Mouse (Mus musculus) hindbrain, embryonic 14.5 days (tissue): ENCODE data around the gene Akap6. TPM values are rescaled to one million over a fixed set of nuclear protein-coding genes. Genes with fewer than 3 reads are reported as not detected.
"Not testable (repeated sequence)": the region's sequence is repeated elsewhere in the genome, so short reads cannot be mapped to it uniquely, and the experiment has no call there.

ENCODE experiments used
- ATAC-seq: fragments of 200-750 bp; cut with Nextera tagmentation; 2 replicates; pipeline ENCODE4 v1.8.0; 2017; ENCODE audit warnings: moderate number of reproducible peaks, mild to moderate bottlenecking, moderate TSS enrichment, moderate library complexity; ENCODE audit not compliant: low FRiP score
- DNase-seq: peaks from one replicate; pipeline ENCODE4 v3.0.0-alpha.2; 2015; ENCODE audit warnings: low spot score
- H3K27ac ChIP-seq: fragments of 300-500 bp; sonication (generic); 2 replicates; pipeline ENCODE4 v1.5.1; 2014; ENCODE audit warnings: mild to moderate bottlenecking, moderate library complexity
- H3K27me3 ChIP-seq: fragments of 300-500 bp; sonication (generic); 2 replicates; pipeline ENCODE4 v1.6.1; 2014; ENCODE audit warnings: mild to moderate bottlenecking, low read length, mixed read lengths; ENCODE audit not compliant: control insufficient read depth, insufficient read depth
- H3K36me3 ChIP-seq: fragments of 300-500 bp; sonication (generic); replicated peaks from 2 replicates; pipeline ENCODE4 v1.6.1; 2014; ENCODE audit not compliant: control insufficient read depth, insufficient read depth
- H3K4me1 ChIP-seq: fragments of 300-500 bp; sonication (generic); replicated peaks from 2 replicates; pipeline ENCODE4 v1.6.1; 2014; ENCODE audit warnings: antibody characterized with exemption, low read length, mixed read lengths; ENCODE audit not compliant: control insufficient read depth, insufficient read depth
- H3K4me2 ChIP-seq: fragments of 300-500 bp; sonication (generic); replicated peaks from 2 replicates; pipeline ENCODE4 v1.6.1; 2014; ENCODE audit warnings: mild to moderate bottlenecking, moderate library complexity
- H3K4me3 ChIP-seq: fragments of 300-500 bp; sonication (generic); replicated peaks from 2 replicates; pipeline ENCODE4 v1.5.1; 2014; ENCODE audit warnings: mild to moderate bottlenecking, low read length
- H3K9ac ChIP-seq: fragments of 300-500 bp; sonication (generic); 2 replicates; pipeline ENCODE4 v1.6.1; 2014
- H3K9me3 ChIP-seq: fragments of 300-500 bp; sonication (generic); 2 replicates; pipeline ENCODE4 v1.6.1; 2016; ENCODE audit warnings: low read length; ENCODE audit not compliant: control insufficient read depth
- WGBS: fragments of 180-500 bp; shearing (Covaris S2); extraction: QIAGEN DNeasy Blood & Tissue Kit; methylation state at CpG from one replicate; pipeline ENCODE4 v1.1.7; 2014; 5-methylcytosine and 5-hydroxymethylcytosine counted together
- polyA plus RNA-seq: library from polyadenylated mRNA; unstranded; fragments of >200 nt; fragmentation: Nextera tagmentation; extraction: Ambion mirVana; gene quantifications from 2 replicates; pipeline ENCODE4 v1.2.1, GENCODE M21; 2014

Gene Akap6
- polyA plus RNA-seq, 1 experiment from 2014 or later = 39.0 TPM

GRCm38 (mm10) chr12:52729396-52729795 is 30.2 kb downstream of the Akap6 start:
- no peaks in the 10 kb centered on the region for H3K27me3 ChIP-seq
- no peak overlapping the region for H3K9ac ChIP-seq
- no peak overlapping the region for H3K4me3 ChIP-seq
- ATAC-seq = no peak
- no peak overlapping the region for H3K27ac ChIP-seq
- peaks cover 9% of the 10 kb centered on the region for H3K4me1 ChIP-seq
- H3K9me3 ChIP-seq = no peaks in the 10 kb centered on the region
- 89% methylated on average over 6 of the region's 6 CpGs for WGBS
- no peak overlapping the region for H3K4me2 ChIP-seq
- H3K36me3 ChIP-seq = 0 out of 2 replicates have a peak, but pooled peaks cover 9% of the 10 kb centered on the region
- no peak for DNase-seq

- not testable (repeated sequence) for H3K36me3 ChIP-seq, DNase-seq
- 95% methylated on average over 6 of the region's 11 CpGs for WGBS
These were observed 36.0 kb downstream of the Akap6 start for GRCm38 (mm10) chr12:52735161-52735560.

GRCm38 (mm10) chr12:52737151-52737550 is 38.0 kb downstream of the Akap6 start:
- Histone ChIP-seq H3K9me3 (0 out of 2 replicates have a peak, but pooled peaks cover 4% of the 10 kb centered on the region), H3K4me2 (no peak overlapping the region), H3K9ac (no peak overlapping the region), H3K4me3 (no peak overlapping the region), H3K27me3 (no peaks in the 10 kb centered on the region), H3K27ac (no peak overlapping the region), H3K36me3 (peaks cover 9% of the 10 kb centered on the region), H3K4me1 (no peaks in the 10 kb centered on the region)
- ATAC-seq (no peak), DNase-seq (no peak)
- WGBS = 94% methylated on average over 1 of the region's 1 CpGs

More at GRCm38 (mm10) chr12:52735161-52735560, 36.0 kb downstream of the Akap6 start:
- H3K9ac ChIP-seq, H3K4me3 ChIP-seq, H3K4me2 ChIP-seq, H3K9me3 ChIP-seq, H3K4me1 ChIP-seq, ATAC-seq, H3K27ac ChIP-seq, H3K27me3 ChIP-seq: not testable (repeated sequence)

GRCm38 (mm10) chr12:52739326-52739725 is 40.1 kb downstream of the Akap6 start:
- Histone ChIP-seq H3K4me3 (no peak overlapping the region), H3K9me3 (0 out of 2 replicates have a peak, but pooled peaks cover 4% of the 10 kb centered on the region), H3K4me2 (no peak overlapping the region), H3K36me3 (peaks cover 15% of the 10 kb centered on the region), H3K4me1 (no peaks in the 10 kb centered on the region), H3K9ac (no peak overlapping the region), H3K27ac (no peak overlapping the region), H3K27me3 (no peaks in the 10 kb centered on the region)
- WGBS = 90% methylated on average over 3 of the region's 3 CpGs
- DNase-seq (no peak), ATAC-seq (no peak)

GRCm38 (mm10) chr12:52741801-52742200 is 42.6 kb downstream of the Akap6 start:
- no peak overlapping the region for H3K9ac ChIP-seq
- H3K4me3 ChIP-seq = no peak overlapping the region
- 0 out of 2 replicates have a peak, but pooled peaks cover 5% of the 10 kb centered on the region for H3K36me3 ChIP-seq
- no peaks in the 10 kb centered on the region for H3K27me3 ChIP-seq
- no peak overlapping the region for H3K27ac ChIP-seq
- WGBS = 93% methylated on average over 5 of the region's 5 CpGs
- no peak for DNase-seq
- no peak for ATAC-seq
- H3K4me1 ChIP-seq = no peaks in the 10 kb centered on the region
- H3K4me2 ChIP-seq = no peak overlapping the region
- no peaks in the 10 kb centered on the region for H3K9me3 ChIP-seq

- 61% methylated on average over 12 of the region's 12 CpGs for WGBS
- Histone ChIP-seq H3K36me3 (no peaks in the 10 kb centered on the region), H3K27me3 (no peaks in the 10 kb centered on the region)
These were observed 50.8 kb downstream of the Akap6 start for GRCm38 (mm10) chr12:52750006-52750405.

GRCm38 (mm10) chr12:52755649-52756048 is 56.5 kb downstream of the Akap6 start:
- no peaks in the 10 kb centered on the region for H3K27me3 ChIP-seq
- no peak overlapping the region for H3K4me3 ChIP-seq
- H3K4me1 ChIP-seq = 0 out of 2 replicates have a peak, but pooled peaks cover 7% of the 10 kb centered on the region
- DNase-seq (no peak), ATAC-seq (no peak)
- H3K36me3 ChIP-seq = no peaks in the 10 kb centered on the region
- no peak overlapping the region for H3K4me2 ChIP-seq
- WGBS = 52% methylated on average over 2 of the region's 2 CpGs
- no peaks in the 10 kb centered on the region for H3K9me3 ChIP-seq
- H3K9ac ChIP-seq = no peak overlapping the region
- H3K27ac ChIP-seq = no peak overlapping the region

More at GRCm38 (mm10) chr12:52750006-52750405, 50.8 kb downstream of the Akap6 start:
- DNase-seq (no peak), ATAC-seq (no peak)
- Histone ChIP-seq H3K27ac (no peak overlapping the region), H3K9me3 (no peaks in the 10 kb centered on the region), H3K4me1 (0 out of 2 replicates have a peak, but pooled peaks cover 3% of the 10 kb centered on the region), H3K4me3 (no peak overlapping the region), H3K9ac (no peak overlapping the region), H3K4me2 (no peak overlapping the region)

- no peak for DNase-seq
- Histone ChIP-seq H3K4me2 (no peak overlapping the region), H3K27me3 (no peaks in the 10 kb centered on the region), H3K4me1 (0 out of 2 replicates have a peak, but pooled peaks cover 7% of the 10 kb centered on the region), H3K4me3 (no peak overlapping the region), H3K9ac (no peak overlapping the region), H3K9me3 (no peaks in the 10 kb centered on the region), H3K27ac (no peak overlapping the region), H3K36me3 (no peaks in the 10 kb centered on the region)
- ATAC-seq = no peak
- 14% methylated on average over 4 of the region's 4 CpGs for WGBS
These were observed 58.7 kb downstream of the Akap6 start for GRCm38 (mm10) chr12:52757881-52758280.

- no peaks in the 10 kb centered on the region for H3K9me3 ChIP-seq
- no peak overlapping the region for H3K9ac ChIP-seq
- H3K27ac ChIP-seq = no peak overlapping the region
- WGBS = 92% methylated on average over 2 of the region's 2 CpGs
- ATAC-seq = no peak
- H3K4me1 ChIP-seq = peaks cover 5% of the 10 kb centered on the region; the same call in 1 of the 2 replicates
- H3K36me3 ChIP-seq = no peaks in the 10 kb centered on the region
- no peak overlapping the region for H3K4me3 ChIP-seq
- H3K4me2 ChIP-seq = no peak overlapping the region
- no peak for DNase-seq
- no peaks in the 10 kb centered on the region for H3K27me3 ChIP-seq
These were observed 64.9 kb downstream of the Akap6 start for GRCm38 (mm10) chr12:52764046-52764445.

GRCm38 (mm10) chr12:52764810-52765209 is 65.6 kb downstream of the Akap6 start:
- DNase-seq (no peak), ATAC-seq (no peak)
- H3K36me3 ChIP-seq = no peaks in the 10 kb centered on the region
- WGBS = 78% methylated on average over 3 of the region's 3 CpGs
- H3K9ac ChIP-seq = no peak overlapping the region
- no peak overlapping the region for H3K27ac ChIP-seq
- H3K27me3 ChIP-seq = no peaks in the 10 kb centered on the region
- peaks cover 11% of the 10 kb centered on the region; the same call in 1 of the 2 replicates for H3K4me1 ChIP-seq
- no peak overlapping the region for H3K4me2 ChIP-seq
- no peaks in the 10 kb centered on the region for H3K9me3 ChIP-seq
- H3K4me3 ChIP-seq = no peak overlapping the region
